Mouse (Mus musculus): ENCODE results near the gene Csrp1.

Csrp1 gene

GRCm38 (mm10) chr1:135719983-135720382 is at the start of gene Csrp1:
TSS of gene Csrp1 (plus strand) at chr1:135720061.
- POLR2A ChIA-PET: interaction anchor here in 3 of 4 experiments (0.7 to 3.7 kb wide), 21 partner anchors 9 to 1351 kb away, joined by 3 to 24 read pairs (median 4); partner anchors contain the start of genes Phlda3 (in 1 of the 3) and Tnni1 (in 1 of the 3)
- CTCF ChIA-PET: interaction anchor here (0.6 to 3.8 kb wide), 31 partner anchors 9 to 229 kb away, joined by 3 to 50 read pairs (median 4); partner anchors contain the start of gene Tnni1 (in 1 of the 4)

DNA sequence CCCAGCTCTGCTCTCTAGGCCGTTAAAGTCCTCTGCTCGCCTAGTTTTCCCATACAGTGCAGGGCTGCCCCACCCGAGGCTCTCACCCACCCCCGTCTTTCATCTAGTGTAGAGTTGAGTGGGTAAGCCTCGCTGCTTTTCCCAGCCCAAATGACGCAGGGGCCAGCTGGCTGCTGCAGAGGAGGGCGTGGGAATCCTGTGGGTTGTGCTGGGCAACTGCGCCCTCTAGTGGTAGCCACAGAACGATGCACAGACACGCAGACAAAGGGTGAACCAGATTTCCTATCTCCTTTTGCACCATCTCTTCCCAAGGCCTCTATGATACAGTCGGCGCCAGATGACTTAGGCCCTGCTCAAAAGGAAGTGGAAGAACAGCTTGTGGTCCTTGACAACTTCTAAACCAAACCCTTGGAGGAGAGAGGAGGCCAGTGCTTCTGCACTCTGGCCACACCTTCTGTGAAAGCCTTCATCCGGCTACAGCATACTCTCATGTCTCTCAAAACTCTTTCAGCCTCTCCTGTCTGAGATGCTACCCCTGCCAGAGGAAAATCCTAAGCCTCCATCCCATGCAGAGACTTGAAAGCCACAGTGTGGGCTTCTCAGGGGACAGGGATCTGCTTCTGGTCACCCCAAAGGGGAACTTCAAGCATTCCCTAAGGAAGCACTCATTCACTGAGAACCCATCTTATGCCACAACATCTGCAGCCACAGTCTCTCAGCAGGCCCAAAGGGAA is 49.3 kb upstream of the Csrp1 start:
- POLR2A ChIA-PET: interaction anchor here in 3 of 4 experiments (0.9 to 4.8 kb wide), 17 partner anchors 15 to 131 kb away, joined by 3 to 34 read pairs (median 5); no protein-coding TSS in a partner anchor
- CTCF ChIA-PET: interaction anchor here (0.5 to 6.0 kb wide), 64 partner anchors 14 to 565 kb away, joined by 3 to 101 read pairs (median 4); partner anchors contain the start of genes Lgr6 (in 1 of the 4), Rnpep (in 1 of the 4) and Tnni1 (in 1 of the 4)

DNA sequence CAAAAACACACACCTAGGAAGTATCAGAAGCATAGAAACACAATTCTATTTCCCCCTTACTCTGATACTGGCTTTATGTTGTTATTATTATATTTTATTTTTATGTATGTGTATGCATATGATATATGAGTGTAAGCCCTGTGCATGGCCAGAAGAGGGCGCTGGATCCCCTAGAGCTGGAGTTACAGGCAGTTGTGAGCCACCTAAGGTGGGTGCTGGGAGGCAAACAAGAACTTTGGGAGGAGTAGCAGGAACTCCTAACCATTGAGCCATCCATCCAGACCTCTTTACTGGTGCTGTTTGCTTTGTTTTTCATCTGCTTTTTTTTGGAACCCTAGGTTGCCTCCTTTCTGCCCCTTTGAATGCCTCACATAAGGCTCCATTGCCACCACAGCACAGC is 48.5 kb upstream of the Csrp1 start:
- ChIA-PET CTCF (interaction anchor here (0.5 to 6.0 kb wide), 37 partner anchors 15 to 287 kb away, joined by 3 to 101 read pairs (median 3); partner anchors contain the start of gene Csrp1 (in 1 of the 4)), POLR2A (interaction anchor here in 2 of 4 experiments (1.0 to 4.8 kb wide), 6 partner anchors 27 to 127 kb away, joined by 3 to 34 read pairs (median 10); no protein-coding TSS in a partner anchor)

DNA sequence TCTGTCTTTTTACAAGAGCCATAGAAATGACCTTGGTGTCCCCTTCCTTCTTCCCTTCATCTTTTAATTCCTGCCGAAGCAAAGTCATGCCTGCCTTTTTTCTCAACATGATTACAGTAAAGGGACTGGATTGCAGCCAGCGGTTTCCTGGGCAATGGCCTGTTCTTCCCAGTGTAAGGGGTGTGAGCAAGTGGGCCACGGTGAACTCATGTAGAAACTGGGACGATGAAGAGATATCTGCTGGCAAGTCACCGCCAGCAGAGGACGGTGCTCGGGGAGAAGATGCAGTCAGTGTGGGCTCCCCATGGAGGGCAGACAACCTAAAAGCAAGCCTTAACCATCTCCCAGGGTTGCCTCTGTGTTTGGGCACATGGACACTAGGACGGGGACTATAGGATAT is 47.9 kb upstream of the Csrp1 start:
- ChIA-PET POLR2A (interaction anchor here in 2 of 4 experiments (1.0 to 4.8 kb wide), 5 partner anchors 27 to 127 kb away, joined by 3 to 34 read pairs (median 16); no protein-coding TSS in a partner anchor), CTCF (interaction anchor here (0.5 to 6.0 kb wide), 28 partner anchors 15 to 287 kb away, joined by 3 to 101 read pairs (median 3); partner anchors contain the start of gene Csrp1 (in 1 of the 4))

DNA sequence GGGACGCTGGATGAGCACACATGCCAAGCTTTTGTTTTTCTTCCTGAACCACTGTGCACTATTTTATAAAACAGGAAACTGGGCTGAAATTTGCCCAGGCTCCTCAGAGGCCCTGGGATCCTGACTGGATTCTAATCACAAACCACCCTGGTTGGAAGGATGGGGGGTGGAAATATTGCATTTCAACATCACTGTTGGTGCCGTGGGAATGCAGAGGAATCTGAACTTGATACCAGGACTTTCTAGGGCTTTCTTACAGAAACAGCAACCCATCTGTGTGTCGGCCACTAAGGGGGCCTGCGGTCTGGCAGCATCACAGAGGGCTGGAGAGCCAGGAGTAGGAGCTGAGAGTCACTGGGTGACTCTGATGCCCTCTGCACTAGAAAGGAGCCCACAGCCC is 47.5 kb upstream of the Csrp1 start:
- ChIA-PET CTCF (interaction anchor here in 2 of 4 experiments (1.0 to 6.0 kb wide), 7 partner anchors 26 to 132 kb away, joined by 3 to 101 read pairs (median 16); no protein-coding TSS in a partner anchor), POLR2A (interaction anchor here in 1 of 4 experiments (0.6 to 4.6 kb wide), 3 partner anchors 57 to 127 kb away, joined by 3 to 29 read pairs (median 5); no protein-coding TSS in a partner anchor)

DNA sequence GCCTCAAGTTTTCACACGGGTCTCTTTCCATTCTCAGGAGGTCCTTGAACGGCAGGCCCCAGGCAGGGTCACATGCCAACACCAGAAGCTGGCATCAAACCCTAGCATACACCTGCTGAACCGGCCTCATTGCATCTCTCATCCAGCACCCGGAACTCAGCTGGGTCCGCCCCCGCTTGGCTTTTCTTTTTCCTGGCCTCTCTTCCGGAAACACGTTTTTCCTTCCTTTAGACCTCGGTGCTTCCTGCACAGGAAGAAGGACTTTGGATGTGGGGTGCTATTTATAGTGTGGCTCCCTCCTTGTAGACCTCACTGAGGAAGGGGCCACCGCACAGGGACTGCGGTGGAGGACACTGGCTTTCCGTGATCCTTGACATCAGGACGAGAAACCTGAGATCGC is 46.4 kb upstream of the Csrp1 start:
- ChIA-PET CTCF (interaction anchor here in 1 of 4 experiments (0.6 to 0.7 kb wide), 2 partner anchors 25 to 128 kb away, joined by 3 read pairs; no protein-coding TSS in a partner anchor), POLR2A (no interaction called here)

- POLR2A ChIA-PET: interaction anchor here in 3 of 4 experiments (0.6 to 6.5 kb wide), 44 partner anchors 7 to 720 kb away, joined by 3 to 62 read pairs (median 4); partner anchors contain the start of gene Ppp1r12b (in 1 of the 3)
- CTCF ChIA-PET: interaction anchor here (0.6 to 4.6 kb wide), 26 partner anchors 11 to 565 kb away, joined by 3 to 34 read pairs (median 4); no protein-coding TSS in a partner anchor
Measured at GRCm38 (mm10) chr1:135675449-135676129, 44.3 kb upstream of the Csrp1 start.

DNA sequence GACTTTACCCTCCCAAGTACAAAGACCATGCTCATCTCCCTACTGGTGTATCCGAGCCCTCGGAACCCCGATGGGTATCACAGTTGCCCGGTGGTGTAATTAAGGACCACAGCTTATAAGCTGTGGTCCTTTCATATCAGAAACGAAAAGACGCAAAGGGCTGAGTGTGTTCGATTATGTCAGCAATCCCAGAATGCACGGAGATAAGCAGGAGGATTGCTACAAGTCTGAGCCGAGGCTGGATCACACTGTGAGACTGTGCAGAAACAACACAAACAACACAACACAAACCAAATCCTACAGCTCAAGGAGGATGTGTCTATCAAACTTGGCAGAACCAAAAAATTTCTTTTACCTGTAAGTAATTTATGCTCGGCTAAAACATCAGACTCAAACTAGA is 43.6 kb upstream of the Csrp1 start:
- CTCF ChIA-PET: interaction anchor here in 3 of 4 experiments (0.6 to 4.6 kb wide), 15 partner anchors 8 to 522 kb away, joined by 3 to 34 read pairs (median 5); partner anchors contain the start of gene Csrp1 (in 1 of the 3)

GRCm38 (mm10) chr1:135676938-135677682 is 42.8 kb upstream of the Csrp1 start:
- ChIA-PET POLR2A (interaction anchor here in 3 of 4 experiments (0.5 to 6.5 kb wide), 30 partner anchors 9 to 429 kb away, joined by 3 to 62 read pairs (median 5); partner anchors contain the start of gene Ipo9 (in 1 of the 3)), CTCF (interaction anchor here (0.6 to 4.6 kb wide), 15 partner anchors 9 to 459 kb away, joined by 3 to 34 read pairs (median 4); partner anchors contain the start of gene Csrp1 (in 1 of the 4))

More for the DNA sequence above, 43.6 kb upstream of the Csrp1 start:
- POLR2A ChIA-PET: interaction anchor here in 3 of 4 experiments (0.5 to 6.5 kb wide), 28 partner anchors 8 to 246 kb away, joined by 3 to 62 read pairs (median 4); partner anchors contain the start of gene Ipo9 (in 1 of the 3)

DNA sequence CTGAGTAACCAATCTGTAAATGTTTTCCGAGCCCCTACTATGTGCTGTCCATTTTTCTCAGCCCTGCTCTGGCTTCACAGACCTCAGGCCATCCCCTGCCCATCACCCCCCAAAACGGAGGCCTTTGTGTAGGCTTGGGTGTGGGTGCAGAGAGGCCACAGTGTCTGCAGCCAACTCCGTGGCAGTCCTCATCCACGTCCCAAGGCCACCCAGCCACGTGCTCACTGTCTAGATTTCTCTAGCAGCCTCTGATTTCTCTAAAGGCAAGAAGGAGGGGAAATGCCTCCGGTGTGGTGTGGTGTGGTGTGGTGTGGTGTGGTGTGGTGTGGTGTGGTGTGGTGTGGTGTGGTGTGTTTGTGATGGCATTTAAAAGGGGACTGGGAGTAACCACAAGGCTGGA is 41.7 kb upstream of the Csrp1 start:
- CTCF ChIA-PET: interaction anchor here in 3 of 4 experiments (0.6 to 4.6 kb wide), 4 partner anchors 9 to 134 kb away, joined by 3 to 34 read pairs (median 10); no protein-coding TSS in a partner anchor

DNA sequence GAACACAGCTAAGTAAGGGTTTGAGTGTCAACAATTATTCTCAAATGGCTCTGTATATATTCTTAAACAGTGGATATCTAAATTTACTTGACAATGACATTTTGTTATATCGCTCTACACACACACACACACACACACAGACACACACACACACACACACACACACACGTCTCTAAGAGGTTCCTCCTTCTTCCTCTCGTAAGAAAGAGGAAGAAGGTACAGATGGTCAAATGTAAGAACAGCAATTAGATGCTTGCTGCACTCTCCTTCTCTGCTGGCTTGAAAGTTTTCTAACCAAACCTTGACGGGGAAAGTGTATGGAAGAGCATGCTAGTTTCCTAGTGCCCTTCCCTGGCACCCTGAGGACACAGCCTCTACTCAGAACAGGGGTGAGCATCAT is 39.1 kb upstream of the Csrp1 start:
- CTCF ChIA-PET: interaction anchor here in 3 of 4 experiments (0.5 to 0.7 kb wide), 4 partner anchors 18 to 306 kb away, joined by 3 to 4 read pairs (median 3); partner anchors contain the start of gene Shisa4 (in 1 of the 3)
- POLR2A ChIA-PET: interaction anchor here in 2 of 4 experiments (0.5 to 6.5 kb wide), 4 partner anchors 6 to 188 kb away, joined by 3 to 62 read pairs (median 3); no protein-coding TSS in a partner anchor

More for the DNA sequence above, 41.7 kb upstream of the Csrp1 start:
- POLR2A ChIA-PET: interaction anchor here in 3 of 4 experiments (0.9 to 6.5 kb wide), 7 partner anchors 9 to 272 kb away, joined by 3 to 62 read pairs (median 8); no protein-coding TSS in a partner anchor

DNA sequence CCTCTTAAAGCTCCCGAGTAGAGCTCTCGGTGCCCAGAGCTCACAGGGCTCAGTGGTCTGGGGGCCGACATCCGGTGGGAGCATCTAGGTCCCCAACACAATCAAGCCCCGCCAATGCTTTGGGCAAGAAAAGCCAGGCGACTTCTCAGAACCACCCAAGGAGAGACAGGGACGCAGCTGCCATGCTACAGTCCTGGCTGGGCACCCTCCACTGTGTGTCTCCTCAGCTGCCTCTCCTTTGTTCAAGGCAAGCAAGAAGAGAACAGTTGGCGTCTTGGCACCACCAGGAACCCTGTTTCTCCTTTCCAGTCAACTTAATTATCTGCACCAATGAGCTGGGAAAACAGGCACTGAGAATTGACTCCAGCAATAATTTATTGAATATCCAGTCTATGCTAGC is 38.7 kb upstream of the Csrp1 start:
- ChIA-PET CTCF (interaction anchor here in 2 of 4 experiments (0.5 kb wide), 2 partner anchors 147 to 306 kb away, joined by 3 to 4 read pairs; partner anchors contain the start of gene Shisa4 (in 1 of the 2)), POLR2A (interaction anchor here in 3 of 4 experiments (0.5 to 1.4 kb wide), 4 partner anchors 13 to 120 kb away, joined by 3 to 4 read pairs (median 3); no protein-coding TSS in a partner anchor)

DNA sequence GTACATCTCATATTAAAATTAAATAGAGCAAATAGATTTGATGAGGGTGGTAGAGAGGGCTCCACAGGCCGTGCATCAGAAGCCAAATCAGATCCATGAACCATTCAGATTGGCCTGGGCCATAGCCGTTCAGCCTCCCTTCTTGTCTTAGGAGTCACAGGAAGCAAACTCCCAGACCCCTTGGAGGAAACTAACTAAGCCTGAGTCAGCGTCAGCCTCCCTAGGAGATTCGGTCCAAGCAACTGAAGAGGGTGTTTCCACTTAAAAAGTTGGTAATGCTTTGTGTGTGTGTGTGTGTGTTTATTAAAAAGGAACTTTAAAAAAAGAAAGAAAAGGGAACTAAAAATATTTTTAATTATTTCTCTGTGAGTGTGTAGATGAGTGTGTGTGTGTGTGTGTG is 35.0 kb upstream of the Csrp1 start:
- POLR2A ChIA-PET: interaction anchor here in 3 of 4 experiments (0.6 to 4.4 kb wide), 5 partner anchors 8 to 62 kb away, joined by 3 to 62 read pairs (median 3); no protein-coding TSS in a partner anchor

GRCm38 (mm10) chr1:135685316-135685715 is 34.5 kb upstream of the Csrp1 start:
- CTCF ChIA-PET: interaction anchor here in 2 of 4 experiments (0.9 to 3.9 kb wide), 3 partner anchors 13 to 68 kb away, joined by 3 to 23 read pairs (median 8); no protein-coding TSS in a partner anchor
- POLR2A ChIA-PET: interaction anchor here in 3 of 4 experiments (0.6 to 4.4 kb wide), 6 partner anchors 8 to 63 kb away, joined by 3 to 62 read pairs (median 4); no protein-coding TSS in a partner anchor

More for the DNA sequence above, 35.0 kb upstream of the Csrp1 start:
- CTCF ChIA-PET: interaction anchor here in 2 of 4 experiments (0.9 to 1.0 kb wide), 2 partner anchors 15 to 68 kb away, joined by 3 to 8 read pairs; no protein-coding TSS in a partner anchor

DNA sequence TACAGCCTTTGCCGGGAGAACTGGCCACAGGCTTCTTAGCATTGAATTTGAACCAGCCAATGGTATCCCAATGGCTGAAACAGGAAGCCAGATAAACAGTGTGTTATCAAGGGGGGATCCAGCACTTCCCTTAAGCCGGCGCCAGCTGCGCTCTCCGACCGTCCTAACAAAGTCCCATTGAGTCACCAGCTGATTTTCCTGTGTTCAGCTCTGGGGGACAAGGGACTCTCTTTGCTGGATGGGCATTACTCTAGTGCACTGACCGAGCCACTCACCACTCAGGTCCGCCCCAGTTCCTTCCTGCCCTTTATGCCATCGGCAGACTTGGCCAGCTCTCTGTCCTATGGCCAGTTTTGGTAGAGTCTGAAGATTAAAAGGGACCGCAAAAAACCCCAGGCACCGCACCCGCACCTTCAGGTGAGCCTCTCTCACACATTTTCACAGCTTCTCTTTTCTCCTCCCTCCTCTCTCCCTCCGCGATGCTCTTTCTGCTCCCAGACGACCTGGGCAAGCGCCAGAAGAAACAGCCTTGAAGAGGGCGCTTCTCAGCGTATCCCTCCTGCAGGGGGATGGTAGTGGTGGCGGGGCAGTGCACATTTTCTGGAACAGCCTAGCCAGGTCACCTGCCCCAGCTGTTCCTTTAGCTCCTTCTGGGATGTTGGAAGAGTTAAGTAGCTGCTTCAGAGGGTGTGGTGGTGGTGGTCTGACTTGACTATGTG is 32.9 kb upstream of the Csrp1 start:
- POLR2A ChIA-PET: interaction anchor here (0.5 to 4.4 kb wide), 34 partner anchors 10 to 731 kb away, joined by 3 to 62 read pairs (median 4); no protein-coding TSS in a partner anchor

More for the DNA sequence above, 32.9 kb upstream of the Csrp1 start:
- CTCF ChIA-PET: interaction anchor here (0.6 to 3.9 kb wide), 24 partner anchors 10 to 526 kb away, joined by 3 to 23 read pairs (median 4); partner anchors contain the start of gene Mroh3 (in 1 of the 4)

Measured in embryonic stem cell, embryonic (primary cell).